15 mouse cellular contexts compared by ENCODE assay signal in genomic region chr17:43072787-43073148, GRCm38 (mm10). TPM values are rescaled to one million over a fixed set of nuclear protein-coding genes. Genes with fewer than 3 reads are reported as not detected.
DNase-seq lines count a peak whose midpoint lies in the region; ATAC-seq and TF ChIP-seq lines count a peak whose summit lies in the region.
"Had no signal": no experiment of that assay in that cellular context is flagged by ENCODE, and none has a peak within 500 bp of the region (broad histone marks: within the 10 kb centered on the region; RNA-seq: fewer than 3 reads in every experiment).

No protein-coding gene starts in this region.

- no peak for TF ChIP-seq EP300 in liver, postnatal 0 days (IDR thresholded peaks at IDR 0.05; ENCODE audit: low read depth)

- no peak for ATAC-seq in heart, embryonic 11.5 days (replicated peaks; ENCODE audit: insufficient number of reproducible peaks, low FRiP score, low TSS enrichment)
- no peak for ATAC-seq in liver, embryonic 12.5 days
- no peak for ATAC-seq in liver, postnatal 0 days
- ATAC-seq in midbrain, embryonic 16.5 days: no peak
- ATAC-seq: hindbrain, postnatal 0 days; midbrain, embryonic 13.5 days had no signal

- 35% methylated on average over 5 of the region's 5 CpGs for WGBS in heart, embryonic 11.5 days (ENCODE audit: insufficient replicate concordance)
- WGBS in liver, embryonic 12.5 days (ENCODE audit: insufficient replicate concordance): 70% methylated on average over 5 of the region's 5 CpGs
- 74% methylated on average over 5 of the region's 5 CpGs for WGBS in liver, postnatal 0 days (ENCODE audit: insufficient replicate concordance)
- WGBS in midbrain, embryonic 16.5 days: 83% methylated on average over 5 of the region's 5 CpGs

- no peaks in the 10 kb centered on the region for H3K27me3 ChIP-seq in heart, embryonic 11.5 days (ENCODE audit: control insufficient read depth, insufficient read depth, low read length)
- no peaks in the 10 kb centered on the region for H3K27me3 ChIP-seq in liver, embryonic 12.5 days (replicated peaks)
- H3K27me3 ChIP-seq in liver, postnatal 0 days (ENCODE audit: insufficient read depth, low read length): no peaks in the 10 kb centered on the region
- no peaks in the 10 kb centered on the region for H3K27me3 ChIP-seq in midbrain, embryonic 16.5 days (ENCODE audit: control insufficient read depth, insufficient read depth, low read depth, low read length)
- H3K27me3 ChIP-seq: midbrain, embryonic 13.5 days had no signal

- H3K27ac ChIP-seq in heart, embryonic 11.5 days (ENCODE audit: low read depth, low read length): no peak overlapping the region
- peak overlapping the region; percentile 78 for H3K27ac ChIP-seq in liver, embryonic 12.5 days
- H3K27ac ChIP-seq in liver, postnatal 0 days (ENCODE audit: low read depth): no peak overlapping the region
- peak overlapping the region; percentile 81 for H3K27ac ChIP-seq in gastrocnemius, adult 2 months
- H3K27ac ChIP-seq in midbrain, embryonic 16.5 days (ENCODE audit: low read length): no peak overlapping the region
- H3K27ac ChIP-seq: embryonic facial prominence, embryonic 10.5 days; hindbrain, postnatal 0 days; macrophage; midbrain, embryonic 13.5 days had no signal

- peaks cover 13% of the 10 kb centered on the region; the same call in 1 of the 2 replicates for H3K4me1 ChIP-seq in heart, embryonic 11.5 days (ENCODE audit: control insufficient read depth, insufficient read depth, low read length)
- H3K4me1 ChIP-seq in liver, embryonic 12.5 days: peaks cover 57% of the 10 kb centered on the region
- peaks cover 32% of the 10 kb centered on the region for H3K4me1 ChIP-seq in liver, postnatal 0 days (ENCODE audit: insufficient read depth)
- peaks cover 3% of the 10 kb centered on the region; the same call in 1 of the 2 replicates for H3K4me1 ChIP-seq in midbrain, embryonic 16.5 days (ENCODE audit: control insufficient read depth, insufficient read depth, low read length)

- no peaks in the 10 kb centered on the region for H3K36me3 ChIP-seq in heart, embryonic 11.5 days (ENCODE audit: control insufficient read depth, insufficient read depth, low read length)
- peaks cover 71% of the 10 kb centered on the region for H3K36me3 ChIP-seq in liver, embryonic 12.5 days
- peaks cover 19% of the 10 kb centered on the region for H3K36me3 ChIP-seq in liver, postnatal 0 days (replicated peaks; ENCODE audit: insufficient read depth, low read length)
- H3K36me3 ChIP-seq in midbrain, embryonic 16.5 days (ENCODE audit: control insufficient read depth, insufficient read depth, low read length): peaks cover 3% of the 10 kb centered on the region; the same call in 1 of the 2 replicates

- no peaks in the 10 kb centered on the region for H3K9me3 ChIP-seq in heart, embryonic 11.5 days (replicated peaks; ENCODE audit: control insufficient read depth, low read length)
- H3K9me3 ChIP-seq in liver, embryonic 12.5 days (replicated peaks): no peaks in the 10 kb centered on the region
- no peaks in the 10 kb centered on the region for H3K9me3 ChIP-seq in liver, postnatal 0 days (ENCODE audit: low read length)
- no peaks in the 10 kb centered on the region for H3K9me3 ChIP-seq in midbrain, embryonic 16.5 days (replicated peaks; ENCODE audit: control insufficient read depth, low read length, poor library complexity, severe bottlenecking)
- H3K9me3 ChIP-seq: embryonic facial prominence, embryonic 10.5 days; midbrain, embryonic 13.5 days had no signal

- intact Hi-C loops in gastrocnemius, adult 2 months (cut with DNase I): loop anchor here (5.0 kb wide), 2 partner anchors 55 to 160 kb away; partner anchors contain the start of gene Tnfrsf21

- H3K9ac ChIP-seq in heart, embryonic 11.5 days (ENCODE audit: low read depth, low read length): no peak overlapping the region
- peak overlapping the region; percentile 47 for H3K9ac ChIP-seq in liver, embryonic 12.5 days
- no peak overlapping the region for H3K9ac ChIP-seq in liver, postnatal 0 days (replicated peaks)
- H3K9ac ChIP-seq in midbrain, embryonic 16.5 days (ENCODE audit: low read depth, low read length): no peak overlapping the region
- H3K9ac ChIP-seq: midbrain, embryonic 13.5 days had no signal

- no peak overlapping the region for H3K4me3 ChIP-seq in heart, embryonic 11.5 days (ENCODE audit: low read depth, low read length)
- H3K4me3 ChIP-seq in liver, embryonic 12.5 days: no peak overlapping the region
- no peak overlapping the region for H3K4me3 ChIP-seq in liver, postnatal 0 days (ENCODE audit: low read depth, low read length)
- no peak overlapping the region for H3K4me3 ChIP-seq in gastrocnemius, adult 2 months
- H3K4me3 ChIP-seq in midbrain, embryonic 16.5 days (ENCODE audit: low read depth, low read length): no peak overlapping the region
- H3K4me3 ChIP-seq: embryonic facial prominence, embryonic 10.5 days; midbrain, embryonic 13.5 days had no signal

- peak; percentile 93 for DNase-seq in heart, adult 11 months
- DNase-seq in liver, postnatal 0 days: no peak
- peak; percentile 76 for DNase-seq in gastrocnemius, adult 2 months
- DNase-seq in lung, postnatal 36 days: peak; percentile 23
- DNase-seq in cerebellum, adult 8-10 months: no peak
- DNase-seq: adrenal gland, postnatal 14 days; cerebellum, adult 9-11 months; thymus, postnatal 4 days had no signal

- no peak overlapping the region for H3K4me2 ChIP-seq in heart, embryonic 11.5 days
- peak overlapping the region; percentile 61 for H3K4me2 ChIP-seq in liver, embryonic 12.5 days
- H3K4me2 ChIP-seq in liver, postnatal 0 days (ENCODE audit: low read depth, low read length): no peak overlapping the region
- no peak overlapping the region for H3K4me2 ChIP-seq in midbrain, embryonic 16.5 days (ENCODE audit: low read length)
- H3K4me2 ChIP-seq: midbrain, embryonic 13.5 days had no signal

- no peak for TF ChIP-seq CTCF in liver, postnatal 0 days (IDR thresholded peaks at IDR 0.05; ENCODE audit: low read depth)
- TF ChIP-seq CTCF in gastrocnemius, adult 2 months (IDR thresholded peaks at IDR 0.05): no peak

RNA-seq across cellular contexts. Expression of gene Tnfrsf21, which starts 56.4 kb away (rescaled TPM):
- polyA plus RNA-seq in heart, embryonic 11.5 days (2014; fragmentation: Nextera tagmentation; extraction: Ambion mirVana): 11.3 and 11.8 TPM in 2 replicates
- 41.9 and 43.1 TPM in 2 replicates for polyA plus RNA-seq in liver, embryonic 12.5 days (2016; fragmentation: Nextera tagmentation; extraction: Ambion mirVana)
- polyA plus RNA-seq in liver, postnatal 0 days (2015; fragmentation: Nextera tagmentation; extraction: Ambion mirVana): 11.7 and 15.4 TPM in 2 replicates
- 10 to 100 TPM; 15.5 to 24.0 TPM for total RNA-seq in gastrocnemius, adult 2 months (2021)
- polyA plus RNA-seq in midbrain, embryonic 16.5 days (2015; fragmentation: Nextera tagmentation; extraction: Ambion mirVana): 71.6 and 74.6 TPM in 2 replicates

Comparison
In these comparisons a context has a peak if more than half of its experiments do, and no peak if none do; other contexts are left out.
1. H3K27ac ChIP-seq: peak in liver, embryonic 12.5 days (single experiment) and gastrocnemius, adult 2 months (single experiment); none in heart, embryonic 11.5 days (single experiment), liver, postnatal 0 days (single experiment) and midbrain, embryonic 16.5 days (single experiment).
2. DNase-seq: peak in heart, adult 11 months (single experiment), gastrocnemius, adult 2 months (single experiment) and lung, postnatal 36 days (single experiment); none in liver, postnatal 0 days (single experiment) and cerebellum, adult 8-10 months (single experiment).